Mouse (Mus musculus) forebrain, embryonic 10.5 days (tissue): ENCODE results near the gene Rps15. TPM values are rescaled to one million over a fixed set of nuclear protein-coding genes. Genes with fewer than 3 reads are reported as not detected.

Experiments
- DNase-seq: peaks from one replicate; pipeline ENCODE4 v3.0.0-alpha.2; 2017; ENCODE audit warnings: low spot score; ENCODE audit errors: extremely low spot score
- H3K27ac ChIP-seq: fragments of 300-500 bp; sonication (generic); 2 replicates; pipeline ENCODE4 v1.5.1; 2016; ENCODE audit warnings: mild to moderate bottlenecking
- H3K27me3 ChIP-seq: fragments of 300-500 bp; sonication (generic); 2 replicates; pipeline ENCODE4 v1.6.1; 2016; ENCODE audit warnings: mild to moderate bottlenecking; ENCODE audit not compliant: poor library complexity, severe bottlenecking
- H3K36me3 ChIP-seq: fragments of 300-500 bp; sonication (generic); replicated peaks from 2 replicates; pipeline ENCODE4 v1.6.1; 2016; ENCODE audit warnings: mild to moderate bottlenecking, moderate library complexity
- H3K4me1 ChIP-seq: fragments of 300-500 bp; sonication (generic); 2 replicates; pipeline ENCODE4 v1.6.1; 2016
- H3K4me3 ChIP-seq: fragments of 300-500 bp; sonication (generic); 2 replicates; pipeline ENCODE4 v1.5.1; 2016; ENCODE audit warnings: mild to moderate bottlenecking, moderate library complexity
- H3K9me3 ChIP-seq: fragments of 300-500 bp; sonication (generic); 2 replicates; pipeline ENCODE4 v1.6.1; 2016; ENCODE audit warnings: mild to moderate bottlenecking, moderate library complexity
- WGBS: fragments of 180-500 bp; shearing (Covaris S2); methylation state at CpG from one replicate; pipeline ENCODE4 v1.1.7; 2016; 5-methylcytosine and 5-hydroxymethylcytosine counted together
- polyA plus RNA-seq: library from polyadenylated mRNA; unstranded; fragments of >200 nt; fragmentation: Nextera tagmentation; extraction: Ambion mirVana; gene quantifications from 2 replicates; pipeline ENCODE4 v1.2.1, GENCODE M21; 2016

The Rps15 gene
- polyA plus RNA-seq, 1 experiment from 2014 or later: 1,144 TPM

DNA sequence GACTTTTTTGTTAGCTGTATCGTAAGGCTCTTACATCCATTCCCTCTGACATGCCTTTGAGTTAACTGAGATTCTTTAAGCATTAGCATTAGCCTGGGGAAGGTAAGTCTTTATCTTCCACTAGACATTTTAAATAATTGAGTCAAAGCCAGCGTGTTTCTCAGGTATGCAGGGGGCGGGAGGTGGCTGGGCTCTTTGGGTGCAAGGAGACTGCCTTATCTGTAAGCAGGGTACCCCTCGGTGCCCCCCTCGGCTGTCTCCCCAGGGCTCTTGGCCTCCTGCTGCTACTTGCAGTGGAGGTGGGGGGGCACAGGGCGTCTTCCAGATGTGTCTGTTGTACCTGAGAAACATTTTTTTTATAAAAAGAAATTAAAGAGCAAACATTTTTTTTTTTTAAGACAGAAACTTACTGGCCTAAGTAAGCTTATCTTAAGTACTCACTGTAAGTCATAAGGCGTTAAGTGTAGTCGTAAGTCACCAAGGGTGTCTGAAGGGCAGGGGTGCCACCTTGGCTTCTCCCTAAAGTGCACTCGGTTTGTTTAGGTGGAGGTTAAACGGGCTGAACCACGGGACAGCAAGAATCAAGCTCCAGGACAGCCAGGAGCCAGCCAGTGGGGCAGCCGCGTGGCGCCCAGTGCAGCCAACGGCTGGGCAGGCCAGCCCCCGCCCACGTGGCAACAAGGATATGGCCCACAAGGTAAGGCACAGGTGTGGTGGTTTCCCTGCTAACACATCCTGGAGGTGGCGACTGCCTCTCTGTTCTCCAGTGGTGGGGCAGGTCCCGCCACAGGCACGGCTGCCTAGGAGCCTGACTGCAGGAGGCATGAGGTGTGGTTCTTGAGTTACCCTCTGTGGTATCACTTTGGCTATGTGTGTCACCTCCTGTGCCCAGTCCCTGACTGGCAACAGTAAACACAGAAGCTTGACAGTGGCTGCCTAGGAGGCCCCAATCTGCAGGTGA is 9.5 kb upstream of the Rps15 start:
- no peak overlapping the region for H3K27ac ChIP-seq
- no peaks in the 10 kb centered on the region for H3K9me3 ChIP-seq
- peaks cover 99% of the 10 kb centered on the region for H3K36me3 ChIP-seq
- no peak overlapping the region for H3K4me3 ChIP-seq
- no peaks in the 10 kb centered on the region for H3K27me3 ChIP-seq
- peaks cover 8% of the 10 kb centered on the region; the same call in 1 of the 2 replicates for H3K4me1 ChIP-seq
- 93% methylated on average over 20 of the region's 20 CpGs for WGBS
- DNase-seq: no peak

DNA sequence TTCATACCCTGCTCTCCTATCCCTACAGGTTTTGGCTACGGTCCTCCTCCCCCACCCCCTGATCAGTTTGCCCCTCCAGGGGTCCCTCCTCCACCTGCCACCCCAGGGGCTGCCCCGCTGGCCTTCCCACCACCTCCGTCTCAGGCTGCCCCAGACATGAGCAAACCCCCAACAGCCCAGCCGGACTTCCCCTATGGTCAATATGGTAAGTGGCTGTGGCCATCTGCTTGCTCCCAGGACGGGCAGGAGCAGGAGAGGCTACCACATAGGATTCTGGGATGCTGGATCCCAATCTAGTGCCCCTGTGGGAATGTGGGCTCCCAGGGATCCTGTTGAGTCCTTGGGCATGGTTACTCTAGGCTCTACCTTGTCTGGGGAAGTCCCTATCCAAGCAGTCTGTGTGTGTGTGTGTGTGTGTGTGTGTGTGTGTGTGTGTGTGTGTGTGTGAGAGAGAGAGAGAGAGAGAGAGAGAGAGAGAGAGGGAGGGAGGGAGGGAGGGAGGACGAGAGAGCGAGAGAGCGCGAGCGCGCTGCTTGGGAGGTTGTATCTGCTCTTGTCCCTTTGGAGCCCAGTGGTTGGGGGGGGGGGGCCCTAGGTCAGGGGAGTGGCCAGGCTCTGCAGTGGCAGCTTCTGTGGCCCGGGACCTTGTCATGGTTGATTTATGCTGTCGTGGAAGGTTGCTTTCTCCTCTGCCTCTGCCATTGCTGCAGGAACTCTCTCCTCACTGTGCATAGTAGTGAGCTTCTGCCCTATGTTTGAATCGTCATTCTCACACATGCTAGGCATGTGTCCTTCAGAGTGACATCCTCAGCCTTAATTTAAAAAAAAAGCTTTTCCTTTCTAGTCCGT is 6.8 kb upstream of the Rps15 start:
- no peak overlapping the region for H3K4me3 ChIP-seq
- WGBS: 88% methylated on average over 14 of the region's 15 CpGs
- no peak overlapping the region for H3K27ac ChIP-seq
- peaks cover 90% of the 10 kb centered on the region for H3K36me3 ChIP-seq
- no peak for DNase-seq
- H3K27me3 ChIP-seq: no peaks in the 10 kb centered on the region
- H3K9me3 ChIP-seq: no peaks in the 10 kb centered on the region
- H3K4me1 ChIP-seq: peaks cover 8% of the 10 kb centered on the region; the same call in 1 of the 2 replicates

DNA sequence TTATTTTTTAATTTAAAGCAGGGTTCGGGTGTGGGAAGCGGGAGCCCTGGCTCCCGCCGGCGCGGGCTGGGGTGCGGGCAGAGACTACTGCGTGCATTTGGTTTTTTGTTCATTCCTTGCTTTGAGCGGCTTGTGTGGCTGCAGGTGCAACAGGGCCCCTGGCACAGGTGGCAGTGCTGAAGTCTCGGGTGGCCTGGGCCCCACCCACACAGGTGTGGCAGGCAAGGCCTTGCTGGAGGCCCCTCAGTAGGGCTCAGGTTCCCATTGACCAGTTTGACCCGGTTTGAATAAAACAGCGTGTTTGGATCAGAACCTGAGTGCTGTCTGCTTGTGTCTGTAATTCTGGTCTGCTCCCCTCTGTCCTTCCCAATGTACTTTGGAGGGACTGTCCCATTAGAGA is 4.2 kb upstream of the Rps15 start:
- H3K9me3 ChIP-seq: no peaks in the 10 kb centered on the region
- H3K27ac ChIP-seq: no peak overlapping the region
- H3K36me3 ChIP-seq: peaks cover 68% of the 10 kb centered on the region
- no peaks in the 10 kb centered on the region for H3K27me3 ChIP-seq
- H3K4me1 ChIP-seq: peaks cover 15% of the 10 kb centered on the region
- 94% methylated on average over 12 of the region's 12 CpGs for WGBS
- H3K4me3 ChIP-seq: no peak overlapping the region
- no peak for DNase-seq

DNA sequence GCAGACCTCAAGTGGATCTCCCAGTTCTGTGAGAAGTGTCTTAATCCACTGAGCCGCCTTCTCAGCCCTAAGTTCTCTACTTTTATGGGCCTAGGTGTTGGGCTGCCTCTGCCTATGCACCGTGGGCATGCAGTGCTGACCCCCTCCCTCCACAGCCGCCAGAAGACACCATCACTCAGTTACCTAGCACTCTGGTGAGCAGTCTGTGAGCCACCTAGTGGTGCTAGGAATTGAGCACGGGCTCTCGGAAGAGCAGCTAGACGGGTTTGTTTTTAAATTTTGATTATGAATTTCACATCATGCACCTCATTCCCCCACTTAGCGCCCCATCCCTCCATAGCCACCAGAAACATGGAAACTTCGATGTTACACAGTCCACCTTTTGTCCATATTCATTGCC is 3.6 kb upstream of the Rps15 start:
- no peak for DNase-seq
- peaks cover 68% of the 10 kb centered on the region for H3K36me3 ChIP-seq

DNA sequence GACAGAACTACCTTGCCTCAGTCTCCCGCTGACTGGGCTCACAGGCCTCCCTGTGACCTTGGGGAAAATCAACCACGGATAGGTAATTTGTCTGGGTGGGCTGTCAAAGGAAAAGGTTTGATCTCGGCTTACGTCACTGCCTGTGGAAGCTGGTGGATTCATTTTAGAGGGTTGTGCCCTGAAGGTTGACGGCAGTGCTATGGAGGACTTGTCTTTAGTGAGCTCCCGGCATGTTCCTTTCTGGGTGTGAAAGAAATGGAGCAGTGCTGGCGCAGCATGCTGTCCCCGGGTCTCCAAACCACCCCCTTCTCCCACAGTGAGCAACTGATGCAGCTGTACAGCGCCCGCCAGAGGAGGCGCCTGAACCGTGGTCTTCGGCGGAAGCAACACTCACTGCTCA is 1.1 kb downstream of the Rps15 start:
- Histone ChIP-seq H3K27ac (peak overlapping the region; percentile 99), H3K36me3 (peaks cover 37% of the 10 kb centered on the region), H3K4me1 (peaks cover 59% of the 10 kb centered on the region), H3K9me3 (no peaks in the 10 kb centered on the region), H3K27me3 (peaks cover 20% of the 10 kb centered on the region), H3K4me3 (peak overlapping the region; percentile 98)
- 33% methylated on average over 14 of the region's 14 CpGs for WGBS
- DNase-seq: no peak

More for the DNA sequence above, 3.6 kb upstream of the Rps15 start:
- WGBS: 71% methylated on average over 8 of the region's 8 CpGs
- H3K27ac ChIP-seq: no peak overlapping the region
- peaks cover 21% of the 10 kb centered on the region for H3K4me1 ChIP-seq
- no peaks in the 10 kb centered on the region for H3K9me3 ChIP-seq
- no peaks in the 10 kb centered on the region for H3K27me3 ChIP-seq
- no peak overlapping the region for H3K4me3 ChIP-seq

DNA sequence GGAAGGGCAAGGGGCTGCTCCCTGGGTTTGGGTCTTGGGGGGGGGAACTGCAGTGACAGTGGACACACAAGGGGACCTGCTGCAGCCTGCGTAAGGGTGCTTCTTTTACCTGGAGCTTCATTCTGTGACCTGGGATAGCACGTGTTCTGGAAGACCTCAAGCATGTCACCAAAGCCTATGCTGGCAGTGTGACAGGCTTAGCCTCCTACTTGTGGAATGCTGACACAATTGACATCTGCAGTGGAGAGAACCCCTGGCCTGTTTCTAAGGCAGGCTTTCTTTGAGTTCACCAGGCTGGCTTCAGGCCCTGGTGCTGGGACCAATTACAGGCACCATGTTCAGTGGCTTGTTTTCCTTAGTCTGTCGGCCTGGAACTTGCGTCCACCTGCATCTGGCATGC is 2.1 kb downstream of the Rps15 start:
- H3K27me3 ChIP-seq: peaks cover 30% of the 10 kb centered on the region
- 0 out of 2 replicates have a peak overlapping the region, but pooled peaks have one; percentile 30 for H3K27ac ChIP-seq
- H3K36me3 ChIP-seq: peaks cover 27% of the 10 kb centered on the region
- peak overlapping the region; percentile 98 for H3K4me3 ChIP-seq
- peaks cover 69% of the 10 kb centered on the region for H3K4me1 ChIP-seq
- DNase-seq: no peak
- 73% methylated on average over 4 of the region's 4 CpGs for WGBS
- H3K9me3 ChIP-seq: no peaks in the 10 kb centered on the region

DNA sequence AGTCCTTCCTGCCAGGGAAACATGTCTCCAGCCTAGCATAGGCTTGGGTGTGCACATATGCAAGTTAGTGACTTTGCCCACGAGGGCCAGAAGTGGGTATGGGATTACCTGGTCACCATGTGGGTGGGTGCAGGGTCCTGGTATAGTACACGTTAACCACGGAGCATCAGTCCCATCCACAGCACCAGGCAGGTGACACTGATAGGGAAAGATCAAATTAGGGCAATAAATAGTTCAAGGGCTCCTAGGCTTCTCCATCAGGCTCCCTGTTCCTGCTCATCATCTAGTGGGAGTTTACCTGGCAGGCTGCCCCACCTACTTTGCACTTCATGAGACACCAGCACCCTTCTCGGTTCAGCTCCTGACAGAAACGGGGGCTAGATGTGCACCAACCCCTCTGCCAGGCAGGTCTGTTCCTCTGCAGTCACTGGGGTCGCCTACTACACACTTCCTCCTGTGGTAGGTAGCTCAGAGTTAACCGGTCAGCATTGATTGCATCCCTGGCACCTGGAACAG is 2.6 kb downstream of the Rps15 start:
- no peak for DNase-seq
- Histone ChIP-seq H3K27me3 (peaks cover 36% of the 10 kb centered on the region), H3K4me1 (peaks cover 74% of the 10 kb centered on the region), H3K36me3 (peaks cover 26% of the 10 kb centered on the region), H3K27ac (0 out of 2 replicates have a peak overlapping the region, but pooled peaks have one; percentile 30), H3K4me3 (peak overlapping the region; percentile 98), H3K9me3 (no peaks in the 10 kb centered on the region)
- 46% methylated on average over 7 of the region's 7 CpGs for WGBS

DNA sequence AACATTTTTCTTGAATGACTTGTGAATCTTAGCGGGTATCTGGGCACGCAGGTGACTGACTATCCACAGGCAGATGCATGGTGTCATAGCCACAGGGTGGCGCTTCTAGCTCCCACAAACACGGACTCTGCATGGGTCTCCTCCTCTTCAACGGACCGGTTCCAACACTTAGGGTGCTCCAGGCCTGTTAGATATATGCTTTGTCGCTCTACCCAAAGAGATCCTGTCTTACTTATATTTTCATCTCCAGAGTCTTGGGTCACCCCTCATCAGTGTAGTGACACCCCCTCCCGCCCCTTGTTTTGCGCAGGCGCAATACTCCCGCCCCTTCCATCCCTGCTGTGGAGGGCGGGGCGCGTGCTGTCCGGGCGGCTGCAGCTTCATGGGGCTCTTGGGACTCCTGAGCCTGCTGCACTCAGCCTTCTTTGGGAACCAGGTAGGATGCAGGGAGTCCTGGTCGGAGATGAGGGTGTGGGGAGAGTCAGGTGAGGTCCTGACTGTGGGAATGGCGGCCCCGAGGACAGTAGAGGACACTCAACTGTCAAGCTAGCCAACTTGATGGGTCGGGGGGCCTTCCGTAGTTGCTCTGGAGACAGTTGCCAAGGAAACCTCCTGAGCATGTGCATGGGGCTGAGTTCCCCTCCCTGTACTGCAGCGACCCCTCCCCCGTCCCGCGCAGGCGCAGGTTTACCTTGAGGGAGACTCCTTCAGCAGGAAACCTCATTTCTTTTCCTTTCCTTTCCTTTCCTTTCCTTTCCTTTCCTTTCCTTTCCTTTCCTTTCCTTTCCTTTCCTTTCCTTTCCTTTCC is 3.6 kb downstream of the Rps15 start, which contains the start of gene Apc2:
Apc2 (plus strand) TSS at position 360 of the 808 bp plus-strand sequence.
- Histone ChIP-seq H3K9me3 (no peaks in the 10 kb centered on the region), H3K4me1 (peaks cover 84% of the 10 kb centered on the region), H3K27ac (peak within 1 kb of the TSS; percentile 85), H3K36me3 (peaks cover 26% of the 10 kb centered on the region), H3K27me3 (peaks cover 45% of the 10 kb centered on the region), H3K4me3 (peak within 1 kb of the TSS; percentile 98)
- WGBS: 1% methylated on average over 26 of the region's 26 CpGs
- peak; percentile 81 for DNase-seq

DNA sequence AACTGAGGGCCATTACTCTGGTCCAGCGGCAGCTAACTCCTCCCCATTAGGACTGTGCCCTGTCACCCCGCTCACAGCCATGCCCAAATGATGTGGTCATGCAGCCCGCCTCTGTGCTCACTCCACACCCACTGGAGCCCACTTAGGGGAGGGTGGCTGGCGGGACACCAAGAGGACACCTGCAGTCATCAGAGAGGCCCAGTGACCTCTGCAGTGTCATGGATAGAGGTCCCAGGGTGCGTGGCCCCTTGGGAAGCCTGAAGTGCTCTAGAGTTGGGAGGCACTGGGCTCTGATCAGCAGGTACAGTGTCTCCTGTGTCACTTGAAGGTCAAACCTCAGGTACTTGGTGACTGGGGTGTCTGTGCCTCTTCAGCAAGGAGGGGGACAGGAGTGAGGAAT is 4.6 kb downstream of the Rps15 start:
- 85% methylated on average over 5 of the region's 5 CpGs for WGBS
- peaks cover 55% of the 10 kb centered on the region for H3K27me3 ChIP-seq
- no peak for DNase-seq
- peaks cover 93% of the 10 kb centered on the region for H3K4me1 ChIP-seq
- H3K9me3 ChIP-seq: no peaks in the 10 kb centered on the region
- H3K4me3 ChIP-seq: peak overlapping the region; percentile 58; the same call in 1 of the 2 replicates
- H3K27ac ChIP-seq: peak overlapping the region; percentile 85
- H3K36me3 ChIP-seq: peaks cover 28% of the 10 kb centered on the region

DNA sequence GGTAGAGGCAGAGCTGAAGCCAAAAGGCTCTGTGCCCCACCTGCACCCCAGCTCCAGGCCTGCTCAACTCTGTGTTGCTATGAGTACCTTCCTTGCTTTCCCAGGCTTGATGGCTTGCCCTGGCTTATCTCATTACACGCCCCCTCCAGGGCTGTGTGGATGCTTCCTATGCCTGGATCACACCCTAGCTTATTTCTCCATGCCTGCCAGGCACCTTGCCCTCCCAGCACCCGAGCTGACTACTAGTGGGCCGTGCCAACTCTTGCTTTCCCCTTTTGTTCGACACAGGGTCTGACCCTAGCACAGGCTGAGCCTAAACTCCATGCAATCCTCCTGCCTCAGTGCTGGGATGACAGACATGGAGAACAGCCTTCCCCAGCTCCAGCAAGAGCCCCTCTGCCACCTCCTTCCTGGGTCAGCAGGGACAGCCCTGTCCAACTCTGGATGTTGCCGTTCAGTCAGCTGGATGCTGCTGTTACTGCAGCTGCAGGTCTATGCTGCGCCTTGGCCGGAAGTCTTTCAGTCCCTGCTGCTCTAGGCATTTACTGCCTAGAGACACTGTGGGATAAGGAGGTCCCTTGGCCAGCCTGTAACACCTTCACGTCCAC is 5.4 kb downstream of the Rps15 start:
- H3K4me1 ChIP-seq: peaks cover 97% of the 10 kb centered on the region
- H3K27ac ChIP-seq: peak overlapping the region; percentile 89
- H3K27me3 ChIP-seq: peaks cover 63% of the 10 kb centered on the region
- 79% methylated on average over 8 of the region's 8 CpGs for WGBS
- peaks cover 36% of the 10 kb centered on the region for H3K36me3 ChIP-seq
- H3K4me3 ChIP-seq: 0 out of 2 replicates have a peak overlapping the region, but pooled peaks have one; percentile 9
- DNase-seq: no peak
- H3K9me3 ChIP-seq: no peaks in the 10 kb centered on the region

DNA sequence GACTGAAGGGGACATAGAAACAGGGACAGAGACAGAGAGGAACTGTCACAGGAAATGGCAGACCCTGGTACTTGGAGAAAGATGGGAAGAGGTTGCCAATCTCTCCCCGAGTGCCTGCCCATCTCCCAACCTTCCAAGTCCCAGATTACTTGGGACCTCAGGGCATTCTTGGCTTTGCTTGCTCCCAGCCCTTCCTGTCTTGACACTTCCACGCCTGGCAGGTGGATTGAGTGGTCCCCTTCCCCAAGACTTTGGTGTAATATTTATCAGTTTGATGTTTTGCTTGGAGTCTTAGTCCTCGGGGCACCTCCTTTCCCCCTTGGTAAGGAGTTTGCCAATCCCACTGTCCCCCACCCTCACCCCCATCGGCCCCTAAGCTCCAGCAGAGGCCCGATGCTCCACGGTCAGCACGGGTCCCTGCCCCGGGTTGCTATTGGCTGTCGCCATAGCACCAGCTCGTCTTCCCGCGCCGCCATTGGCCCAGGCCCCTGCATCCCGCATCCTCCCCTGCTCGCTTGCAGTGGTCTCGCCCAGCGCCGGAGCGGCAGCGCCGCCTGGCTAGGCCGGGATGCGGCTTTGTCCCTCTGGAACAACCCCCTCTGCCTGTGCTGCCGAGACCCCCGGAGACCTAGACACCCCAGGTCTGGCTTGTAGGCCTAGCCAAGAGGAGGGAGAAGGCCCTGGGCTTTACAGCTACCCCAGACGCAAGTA is 6.5 kb downstream of the Rps15 start:
- peak; percentile 92 for DNase-seq
- H3K27ac ChIP-seq: peak overlapping the region; percentile 89

More for the DNA sequence above, 6.5 kb downstream of the Rps15 start:
- peaks cover 92% of the 10 kb centered on the region for H3K4me1 ChIP-seq
- 5% methylated on average over 26 of the region's 26 CpGs for WGBS
- peaks cover 72% of the 10 kb centered on the region for H3K27me3 ChIP-seq
- H3K36me3 ChIP-seq: peaks cover 33% of the 10 kb centered on the region
- H3K4me3 ChIP-seq: peak overlapping the region; percentile 57
- no peaks in the 10 kb centered on the region for H3K9me3 ChIP-seq
